Mouse (Mus musculus) heart, adult 8-10 months (tissue): ENCODE results near the gene Mast1. TPM values are rescaled to one million over a fixed set of nuclear protein-coding genes. Genes with fewer than 3 reads are reported as not detected.
"Not testable (repeated sequence)": the region's sequence is repeated elsewhere in the genome, so short reads cannot be mapped to it uniquely, and the experiment has no call there.

Source experiments
- DNase-seq: peaks from one replicate; pipeline ENCODE4 v3.0.0; 2022; ENCODE audit warnings: low spot score
- total RNA-seq, 4 experiments: library from RNA; stranded (reverse); gene quantifications; 2 replicates each; pipeline ENCODE4 v1.2.4; 2022

Gene Mast1
- total RNA-seq, 4 experiments from 2014 or later = 0.06 to 0.19 (median 0.13) TPM

DNA sequence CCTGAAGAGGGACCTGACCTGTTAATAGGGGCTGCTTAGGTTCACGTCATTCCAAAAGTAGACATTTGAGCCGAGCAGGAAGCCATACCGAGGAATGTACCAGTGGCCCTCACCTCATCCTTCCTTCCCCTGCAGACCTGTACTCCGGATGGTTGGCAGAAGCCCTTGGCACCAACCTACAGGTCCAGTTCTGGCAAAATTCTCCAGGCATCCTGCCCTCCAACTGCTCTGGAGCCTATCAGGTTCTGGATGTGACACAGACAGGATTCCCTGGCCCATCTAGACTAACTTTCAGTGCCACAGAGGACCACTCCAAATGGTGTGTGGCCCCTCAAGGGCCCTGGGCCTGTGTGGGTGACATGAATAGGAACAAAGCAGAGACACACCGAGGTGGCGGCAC, 26.6 kb downstream of the Mast1 start:
- DNase-seq = no peak

DNA sequence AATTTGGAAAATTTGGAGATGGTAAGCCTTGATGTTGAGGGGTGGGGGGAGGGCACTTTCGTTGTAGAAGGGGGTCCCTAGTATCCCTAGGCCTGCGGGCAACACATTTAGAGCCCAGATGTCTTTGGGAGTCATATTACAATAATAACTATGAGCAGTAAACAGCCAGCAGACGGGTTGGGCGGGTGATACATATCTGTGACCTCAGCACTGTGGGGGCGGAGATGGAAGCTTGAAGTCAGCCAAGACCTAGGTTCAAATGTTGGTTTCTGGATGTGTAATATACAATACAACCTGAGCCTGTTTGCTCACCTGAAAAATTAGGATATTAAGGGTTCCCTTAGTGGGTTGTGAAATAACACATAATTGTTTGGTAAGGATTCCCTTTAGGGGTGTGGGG, 27.2 kb downstream of the Mast1 start:
- DNase-seq = no peak

DNA sequence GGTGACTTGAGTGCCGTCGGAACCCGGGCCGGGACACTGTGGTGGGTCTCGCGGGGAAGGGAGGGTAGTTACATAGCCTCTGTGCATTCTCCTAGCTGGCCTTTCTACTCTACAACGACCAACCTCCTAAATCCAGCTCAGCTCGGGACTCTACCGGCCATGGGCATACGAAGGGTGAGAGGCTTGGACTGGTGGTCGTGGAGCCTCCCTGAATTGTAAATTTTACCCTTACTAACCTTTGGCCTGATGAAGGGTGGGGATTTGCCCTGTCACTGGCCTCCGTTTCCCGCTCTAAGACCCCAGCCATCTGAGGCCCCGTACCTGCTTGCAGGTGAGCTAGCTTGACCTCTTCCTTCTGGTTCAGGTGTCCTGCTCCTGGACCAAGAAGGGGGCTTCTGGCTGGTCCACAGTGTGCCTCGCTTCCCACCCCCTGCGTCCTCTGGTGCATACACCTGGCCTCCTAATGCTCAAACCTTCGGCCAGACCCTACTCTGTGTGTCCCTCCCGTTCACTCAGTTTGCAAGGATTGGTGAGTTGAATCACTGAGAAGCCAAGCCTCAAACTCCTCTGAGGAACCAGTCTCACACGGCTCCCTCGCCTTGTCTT, 27.9 kb downstream of the Mast1 start:
- DNase-seq = no peak

DNA sequence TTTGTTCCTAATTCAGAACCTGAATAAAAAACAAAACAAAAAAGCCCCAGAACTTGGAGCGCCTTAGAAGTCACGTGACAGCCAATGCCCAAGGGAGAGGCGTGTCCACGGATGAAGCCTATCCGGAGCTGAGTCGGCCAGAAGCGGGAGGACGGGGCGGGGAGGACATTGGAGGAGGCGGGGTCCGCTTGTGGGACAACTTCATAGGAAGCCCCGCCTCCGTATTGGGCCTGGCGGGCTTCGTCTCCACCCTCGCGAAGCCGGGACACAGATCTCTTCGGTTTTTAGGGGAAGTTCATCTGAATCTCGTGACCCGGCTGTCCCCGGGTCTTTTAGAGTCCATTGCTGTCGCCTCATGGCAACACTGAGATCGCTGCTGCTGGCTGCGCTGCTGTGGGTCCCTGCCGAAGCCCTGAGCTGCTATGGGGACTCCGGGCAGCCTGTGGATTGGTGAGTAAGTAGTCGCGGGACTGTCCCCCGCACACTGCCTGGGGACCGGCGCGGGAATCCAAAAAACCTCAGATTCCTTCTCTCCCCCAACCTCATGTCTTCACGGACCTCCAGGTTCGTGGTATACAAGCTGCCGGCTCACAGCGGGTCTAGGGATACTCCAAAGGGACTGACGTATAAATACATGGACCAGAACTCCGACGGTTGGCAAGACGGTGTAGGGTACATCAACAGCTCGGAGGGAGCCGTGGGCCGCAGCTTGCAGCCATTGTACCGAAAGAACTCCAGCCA, 28.6 kb downstream of the Mast1 start, which contains the start of gene Dnase2a:
TSS of gene Dnase2a (plus strand) at position 140 of the 741 bp plus-strand sequence.
- peak; percentile 98 for DNase-seq

DNA sequence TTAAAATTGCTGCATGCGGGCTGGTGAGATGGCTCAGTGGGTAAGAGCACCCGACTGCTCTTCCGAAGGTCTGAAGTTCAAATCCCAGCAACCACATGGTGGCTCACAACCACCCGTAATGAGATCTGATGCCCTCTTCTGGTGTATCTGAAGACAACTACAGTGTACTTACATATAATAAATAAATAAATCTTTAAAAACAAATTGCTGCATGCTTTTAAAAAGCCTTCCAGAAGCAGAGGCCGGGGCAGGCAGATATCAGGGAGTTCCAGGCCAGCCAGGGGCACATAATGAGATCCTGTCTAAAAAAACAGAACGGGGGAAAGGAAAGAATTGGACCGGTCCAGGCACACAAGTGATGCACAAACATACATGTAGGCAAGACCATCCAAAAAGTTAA, 29.2 kb downstream of the Mast1 start:
- not testable (repeated sequence) for DNase-seq

DNA sequence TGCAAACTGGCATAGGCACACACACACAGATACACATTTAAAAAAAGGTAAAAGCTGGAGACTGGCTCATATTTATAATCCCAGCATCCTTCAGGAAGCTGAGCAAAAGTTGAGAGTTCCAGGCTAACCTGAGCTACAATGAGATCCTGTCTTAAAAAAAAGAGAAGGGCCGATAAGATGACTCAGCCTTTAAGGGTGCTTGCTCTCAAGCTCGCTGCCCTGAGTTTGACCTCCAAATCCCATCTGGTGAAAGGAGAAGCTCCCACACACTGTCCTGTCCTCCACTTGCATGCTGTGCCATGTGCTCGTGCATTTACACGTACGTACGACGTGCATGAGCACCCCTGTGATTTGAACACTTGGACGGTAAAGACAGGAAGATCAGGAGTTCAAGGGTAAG, 29.7 kb downstream of the Mast1 start:
- DNase-seq = no peak

DNA sequence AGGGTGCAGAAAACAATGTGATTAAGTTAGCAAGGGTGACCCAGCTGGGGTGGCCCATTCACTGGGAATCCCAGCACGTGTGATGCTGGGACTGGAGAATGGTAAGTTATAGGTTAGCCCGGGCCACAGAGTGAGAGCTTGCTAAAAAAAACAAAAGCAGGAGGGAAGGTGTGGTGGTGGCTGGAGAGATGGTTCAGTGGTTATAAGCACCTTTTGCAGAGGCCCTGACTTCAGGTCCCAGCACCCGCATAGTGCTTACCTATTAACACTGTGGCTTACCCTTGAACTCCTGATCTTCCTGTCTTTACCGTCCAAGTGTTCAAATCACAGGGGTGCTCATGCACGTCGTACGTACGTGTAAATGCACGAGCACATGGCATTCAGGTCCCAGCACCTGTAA, 30.1 kb downstream of the Mast1 start:
- DNase-seq = no peak

DNA sequence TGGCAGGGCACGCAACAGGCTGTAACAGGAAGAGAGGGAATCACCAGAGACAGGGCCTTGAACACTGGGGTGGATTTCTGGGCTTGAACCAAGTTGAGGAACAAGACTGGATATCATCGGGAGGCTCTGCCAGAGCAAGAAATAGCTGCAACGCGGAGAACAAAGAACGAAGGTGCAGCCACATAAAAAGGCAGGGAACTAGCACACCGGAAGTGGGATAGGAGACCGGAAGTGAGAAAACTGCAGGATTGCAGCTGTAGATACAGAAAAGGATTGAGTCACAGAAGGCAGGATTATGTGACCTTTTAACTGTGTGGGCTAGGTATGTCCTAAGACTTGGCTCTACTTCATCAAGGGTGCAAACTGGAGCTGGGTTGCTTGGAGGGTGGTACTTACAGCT, 32.8 kb downstream of the Mast1 start:
- DNase-seq = no peak

DNA sequence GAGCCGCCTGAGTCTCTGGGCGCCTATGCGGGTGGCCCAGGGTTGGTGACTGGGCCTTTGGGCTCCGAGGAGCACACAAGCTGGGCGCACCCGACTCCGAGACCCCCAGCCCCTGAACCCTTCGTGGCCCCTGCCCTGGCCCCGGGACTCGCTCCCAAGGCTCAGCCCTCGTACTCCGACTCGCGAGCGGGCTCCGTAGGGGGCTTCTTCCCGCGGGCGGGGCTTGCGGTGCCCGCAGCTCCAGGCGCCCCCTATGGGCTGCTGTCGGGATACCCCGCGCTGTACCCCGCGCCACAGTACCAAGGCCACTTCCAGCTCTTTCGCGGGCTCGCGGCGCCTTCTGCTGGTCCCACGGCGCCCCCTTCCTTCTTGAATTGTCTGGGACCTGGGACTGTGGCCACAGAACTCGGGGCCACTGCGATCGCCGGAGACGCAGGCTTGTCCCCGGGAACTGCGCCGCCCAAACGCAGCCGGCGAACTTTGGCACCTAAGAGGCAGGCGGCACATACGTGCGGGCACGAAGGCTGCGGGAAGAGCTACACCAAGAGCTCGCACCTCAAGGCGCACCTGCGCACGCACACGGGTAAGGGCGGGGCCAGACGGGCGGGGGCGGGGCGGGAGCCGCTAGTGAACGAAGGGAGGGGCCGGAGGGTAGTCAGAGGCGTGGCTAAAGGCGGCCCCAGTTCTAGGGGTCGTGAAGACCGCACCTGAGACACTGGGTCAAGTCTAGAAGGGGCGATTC, 34.1 kb downstream of the Mast1 start:
- DNase-seq = peak; percentile 89

DNA sequence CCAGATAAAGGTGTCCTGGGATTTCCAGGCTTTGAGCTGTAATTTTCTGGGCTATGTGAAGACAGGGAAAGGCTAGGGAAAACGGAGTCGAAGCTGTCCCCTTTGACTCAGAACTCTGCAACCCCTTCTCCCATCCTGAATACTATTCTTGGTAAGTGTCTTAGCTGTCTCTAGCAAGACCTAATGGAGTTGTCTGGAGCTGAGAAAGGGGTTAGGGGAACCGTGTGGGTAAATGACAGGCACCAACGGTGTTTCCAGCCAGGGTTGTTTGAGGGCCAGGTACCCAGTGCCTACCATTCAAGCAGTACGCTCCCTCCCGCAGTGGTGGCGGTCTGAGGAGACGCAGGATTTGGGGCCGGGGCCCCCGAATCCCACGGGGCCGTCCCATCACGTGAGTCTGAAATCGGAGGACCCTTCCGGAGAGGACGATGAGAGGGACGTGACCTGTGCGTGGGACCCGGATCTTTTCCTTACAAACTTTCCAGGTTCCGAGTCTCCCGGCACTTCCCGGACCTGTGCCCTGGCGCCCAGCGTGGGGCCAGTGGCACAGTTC, 34.7 kb downstream of the Mast1 start:
- no peak for DNase-seq

DNA sequence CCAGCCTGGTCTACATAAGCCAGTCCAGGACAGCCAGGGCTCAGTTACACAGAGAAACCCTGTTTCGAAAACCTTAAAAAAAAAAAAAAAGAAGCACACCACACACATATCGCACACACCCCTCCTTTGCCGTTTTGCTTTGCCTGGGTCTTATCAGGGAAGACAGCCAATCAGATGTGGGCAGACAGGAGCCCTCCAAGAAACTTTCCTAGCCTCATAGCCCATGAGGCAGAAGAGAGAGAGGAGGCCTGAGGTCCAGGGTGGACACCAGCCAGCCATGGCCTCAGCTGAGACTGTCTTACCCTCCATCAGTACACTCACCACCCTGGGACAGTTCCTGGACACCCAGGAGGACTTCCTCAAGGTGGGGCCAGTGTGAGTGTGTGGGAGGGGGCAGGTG, 35.4 kb downstream of the Mast1 start, which contains the start of gene Klf1:
TSS of gene Klf1 (plus strand) at position 177 of the 400 bp plus-strand sequence.
- DNase-seq = no peak

DNA sequence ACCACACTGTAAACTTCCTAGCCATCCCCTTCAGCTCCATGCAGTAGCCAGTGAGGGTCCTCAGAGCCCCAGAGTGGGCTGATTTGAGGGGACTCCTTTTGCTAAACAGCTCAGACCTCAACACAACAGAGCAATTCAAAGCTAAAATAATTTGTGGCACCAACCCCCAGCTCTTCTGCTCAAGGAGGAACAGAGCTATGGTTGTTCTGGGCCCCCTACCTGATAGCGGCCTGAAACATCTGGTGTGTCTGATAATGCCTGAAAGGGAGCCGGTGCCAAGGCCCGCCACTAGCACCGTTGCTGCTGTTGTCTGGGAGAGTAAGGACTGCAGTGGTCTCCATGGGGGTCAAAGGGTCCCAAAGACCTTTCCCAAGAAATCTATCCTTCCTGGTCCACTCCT, 36.1 kb downstream of the Mast1 start:
- DNase-seq = no peak

DNA sequence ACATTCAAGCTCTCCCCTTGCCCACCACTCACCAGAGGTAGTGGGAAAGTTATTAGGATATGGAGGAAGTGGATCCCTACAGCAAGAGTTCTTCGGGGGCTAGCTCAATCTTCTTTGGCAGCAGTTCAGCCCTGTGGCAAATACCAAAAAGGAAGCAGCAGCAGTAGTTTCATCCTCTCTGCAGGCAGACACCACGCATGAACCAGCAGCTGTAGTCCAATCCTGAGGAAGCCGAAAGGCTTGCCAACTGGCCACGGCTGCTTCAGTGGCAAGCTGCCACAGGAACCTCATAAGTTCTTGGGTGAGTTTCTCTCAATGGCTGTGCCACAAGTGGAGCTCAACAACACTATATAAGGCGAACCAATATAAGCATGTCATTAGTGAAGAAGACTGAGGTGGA, 41.2 kb downstream of the Mast1 start:
- DNase-seq = no peak

DNA sequence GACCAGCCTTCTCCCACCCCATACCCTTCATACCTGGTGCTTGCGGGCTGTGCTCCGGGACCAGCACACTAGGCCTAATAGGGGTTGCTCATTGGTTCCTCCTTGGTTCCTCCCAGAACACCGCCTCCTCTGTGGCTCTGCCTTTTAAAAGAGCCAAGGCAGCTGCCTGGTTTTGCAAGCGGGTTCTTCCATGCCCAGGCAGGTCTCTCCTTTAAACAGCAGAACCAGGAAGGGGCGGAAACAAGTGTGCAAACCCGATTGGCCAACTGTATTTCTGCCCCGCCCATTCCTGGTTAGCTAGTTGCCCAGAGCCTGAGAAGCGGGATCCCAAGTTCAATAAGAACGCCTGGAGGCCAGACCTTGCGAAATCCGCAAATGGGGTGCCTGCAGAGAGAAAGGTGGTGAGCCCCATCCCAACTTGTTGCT, 43.4 kb downstream of the Mast1 start, which contains the start of gene Gcdh:
TSS of gene Gcdh (minus strand) at position 213 of the 426 bp plus-strand sequence.
- peak; percentile 98 for DNase-seq

DNA sequence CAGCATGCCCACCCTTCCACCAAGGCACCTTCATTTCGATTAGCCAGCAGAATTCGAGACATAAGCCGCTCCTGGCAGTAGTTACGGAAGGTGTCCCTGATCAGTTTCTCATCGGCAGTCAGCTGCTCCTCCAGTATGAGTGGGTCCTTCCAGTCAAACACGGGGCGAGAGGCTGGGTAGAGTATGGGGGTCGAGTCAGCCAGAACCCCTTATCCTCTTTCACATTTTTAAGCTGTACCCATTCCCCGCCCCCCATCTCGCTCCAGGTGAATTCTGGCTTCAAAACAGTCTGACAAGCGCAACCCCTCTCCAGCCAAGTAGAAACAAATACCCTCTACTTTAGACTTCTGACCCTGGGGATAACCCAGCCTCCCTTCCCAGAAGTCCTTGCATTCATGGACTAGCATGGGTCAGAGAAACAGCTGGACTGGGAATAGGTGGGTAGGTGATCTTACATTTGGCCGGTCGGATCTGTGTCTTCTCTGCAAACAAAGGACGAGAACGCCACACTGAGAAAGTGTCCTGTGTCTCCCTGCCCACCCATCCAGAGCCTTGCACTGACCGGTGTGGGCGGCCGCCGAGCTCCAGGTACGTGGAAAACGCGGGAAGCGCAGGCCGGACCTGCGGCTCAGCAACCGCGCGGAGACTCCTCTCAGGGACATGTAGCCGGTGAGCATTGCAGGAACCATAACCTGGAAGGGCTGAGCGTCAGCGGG, 44.0 kb downstream of the Mast1 start:
- no peak for DNase-seq

DNA sequence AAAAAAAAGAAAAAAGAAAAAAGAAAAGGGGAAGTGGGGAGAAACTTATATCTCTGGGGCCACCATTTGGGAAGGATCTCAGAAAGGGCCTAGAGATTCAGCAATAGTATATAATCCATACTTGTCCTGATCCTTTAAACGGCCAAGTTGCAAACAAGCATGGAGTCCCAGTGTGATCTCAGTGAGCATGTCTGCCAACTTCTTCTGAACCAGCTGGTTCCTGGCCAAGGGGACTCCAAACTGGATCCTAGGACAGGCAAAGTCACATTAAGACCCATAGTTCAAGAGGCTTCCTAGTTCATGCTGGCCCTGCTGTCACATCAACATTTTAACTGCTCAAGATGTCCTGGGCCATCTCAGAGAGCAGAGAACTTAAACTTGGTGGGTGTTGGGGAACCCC, 48.0 kb downstream of the Mast1 start:
- no peak for DNase-seq

DNA sequence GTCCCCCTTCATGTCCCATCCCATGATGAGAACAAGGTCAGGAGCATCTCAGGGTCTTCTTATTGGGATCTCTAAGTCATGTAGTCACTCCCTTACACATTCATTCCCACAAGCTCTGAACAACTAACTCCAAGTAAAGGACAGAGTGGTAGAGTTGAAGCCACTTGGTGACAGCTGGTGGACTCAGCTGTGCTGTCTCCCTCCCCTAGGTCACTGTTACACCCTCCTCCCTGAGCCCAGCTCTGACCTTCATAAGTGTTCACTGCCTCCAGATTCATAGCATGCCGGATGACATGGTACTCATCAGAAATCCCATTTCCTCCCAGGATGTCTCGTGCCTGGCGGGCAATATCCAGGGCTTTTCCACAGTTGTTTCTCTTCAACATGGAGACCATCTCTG, 48.9 kb downstream of the Mast1 start:
- DNase-seq = no peak

DNA sequence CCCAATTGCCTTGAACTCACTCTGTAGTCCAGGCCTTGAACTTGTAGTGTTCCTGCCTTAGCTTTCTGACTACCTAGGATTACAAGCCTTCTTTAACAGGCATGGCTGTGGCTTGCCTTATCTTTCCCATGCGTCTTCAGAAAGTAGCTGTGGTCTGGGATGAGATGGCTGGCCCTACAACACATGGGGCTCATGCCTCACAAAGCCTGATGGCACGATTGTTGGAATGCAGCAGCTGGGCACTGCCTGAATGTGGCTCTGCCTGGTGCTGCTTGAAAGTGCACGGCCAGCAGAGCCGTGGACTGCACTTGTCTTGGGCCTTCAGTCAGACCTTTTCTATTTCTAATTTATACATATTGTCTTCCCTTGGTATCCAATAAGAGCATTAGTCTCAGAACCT, 52.4 kb downstream of the Mast1 start:
- no peak for DNase-seq

DNA sequence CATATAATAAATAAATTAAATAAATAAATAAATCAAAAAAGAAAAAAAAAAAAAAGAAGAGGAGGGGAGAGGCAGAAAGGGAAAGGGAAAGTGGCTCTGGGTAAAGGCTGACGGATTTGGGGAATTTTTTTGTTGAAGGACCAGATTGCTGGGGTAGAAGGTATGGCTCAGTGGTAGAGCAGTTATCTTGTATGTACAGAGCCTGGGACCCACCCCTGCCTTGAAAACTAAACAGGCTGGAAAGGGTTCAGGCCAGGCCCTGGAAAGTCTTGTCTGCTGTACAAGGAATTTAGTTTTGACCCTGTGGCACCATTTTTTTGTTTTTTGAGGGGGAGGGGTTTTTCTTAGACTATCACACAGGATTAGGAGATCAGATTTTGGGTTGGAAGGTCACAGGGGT, 58.2 kb downstream of the Mast1 start:
- no peak for DNase-seq

DNA sequence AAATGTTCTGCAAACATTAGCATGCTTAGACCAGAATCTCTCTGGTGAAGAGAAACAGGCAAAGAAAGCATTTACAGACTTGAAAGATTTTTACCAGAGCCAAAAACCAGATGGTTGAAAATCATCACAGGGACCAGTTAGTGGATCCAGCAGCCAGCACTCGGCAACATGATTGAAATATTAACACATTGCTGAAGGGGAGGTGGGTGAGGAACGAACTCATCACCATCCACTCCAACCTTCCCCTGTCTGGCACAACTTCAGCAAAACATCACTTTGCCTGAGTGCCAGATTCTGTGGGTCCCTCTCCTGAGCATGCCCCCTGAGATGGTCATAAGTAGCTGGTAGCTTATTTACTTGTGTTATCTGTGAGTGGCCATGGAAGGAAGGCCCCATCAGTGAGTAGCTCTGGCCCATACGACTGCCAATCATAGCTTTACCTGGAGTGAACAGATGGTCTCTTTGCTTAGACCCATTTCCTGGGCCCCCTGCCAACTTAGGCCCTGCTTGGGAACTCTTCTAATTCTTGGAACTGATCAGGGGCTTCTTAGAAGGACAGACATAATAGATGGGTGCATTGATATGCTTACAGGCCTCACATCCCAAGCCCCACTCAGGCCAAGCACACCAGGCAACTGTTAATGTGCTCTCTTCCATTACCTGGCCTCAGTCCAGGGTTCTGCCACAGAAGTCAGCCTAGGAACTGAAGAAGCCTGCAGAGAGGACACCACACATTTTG, 59.7 kb downstream of the Mast1 start:
- no peak for DNase-seq

DNA sequence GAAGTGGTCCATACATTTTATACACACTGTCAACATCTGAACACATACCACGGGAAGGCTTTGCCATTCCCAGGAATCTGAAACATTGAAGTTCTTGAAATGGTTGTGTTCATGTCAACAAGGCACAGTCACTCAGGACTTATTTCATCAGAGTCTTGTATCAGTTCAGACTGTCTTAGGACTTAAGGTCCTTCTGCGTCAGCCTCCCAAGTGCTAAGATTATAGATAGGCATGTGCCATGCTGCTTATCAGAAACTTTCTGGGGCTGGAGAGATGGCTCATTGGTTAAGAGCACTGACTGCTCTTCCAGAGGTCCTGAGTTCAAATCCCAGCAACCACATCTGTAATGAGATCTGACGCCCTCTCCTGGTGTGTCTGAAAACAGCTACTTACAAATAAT, 62.8 kb downstream of the Mast1 start:
- DNase-seq = no peak
